9 mouse cellular contexts compared by ENCODE assay signal in the genomic region with DNA sequence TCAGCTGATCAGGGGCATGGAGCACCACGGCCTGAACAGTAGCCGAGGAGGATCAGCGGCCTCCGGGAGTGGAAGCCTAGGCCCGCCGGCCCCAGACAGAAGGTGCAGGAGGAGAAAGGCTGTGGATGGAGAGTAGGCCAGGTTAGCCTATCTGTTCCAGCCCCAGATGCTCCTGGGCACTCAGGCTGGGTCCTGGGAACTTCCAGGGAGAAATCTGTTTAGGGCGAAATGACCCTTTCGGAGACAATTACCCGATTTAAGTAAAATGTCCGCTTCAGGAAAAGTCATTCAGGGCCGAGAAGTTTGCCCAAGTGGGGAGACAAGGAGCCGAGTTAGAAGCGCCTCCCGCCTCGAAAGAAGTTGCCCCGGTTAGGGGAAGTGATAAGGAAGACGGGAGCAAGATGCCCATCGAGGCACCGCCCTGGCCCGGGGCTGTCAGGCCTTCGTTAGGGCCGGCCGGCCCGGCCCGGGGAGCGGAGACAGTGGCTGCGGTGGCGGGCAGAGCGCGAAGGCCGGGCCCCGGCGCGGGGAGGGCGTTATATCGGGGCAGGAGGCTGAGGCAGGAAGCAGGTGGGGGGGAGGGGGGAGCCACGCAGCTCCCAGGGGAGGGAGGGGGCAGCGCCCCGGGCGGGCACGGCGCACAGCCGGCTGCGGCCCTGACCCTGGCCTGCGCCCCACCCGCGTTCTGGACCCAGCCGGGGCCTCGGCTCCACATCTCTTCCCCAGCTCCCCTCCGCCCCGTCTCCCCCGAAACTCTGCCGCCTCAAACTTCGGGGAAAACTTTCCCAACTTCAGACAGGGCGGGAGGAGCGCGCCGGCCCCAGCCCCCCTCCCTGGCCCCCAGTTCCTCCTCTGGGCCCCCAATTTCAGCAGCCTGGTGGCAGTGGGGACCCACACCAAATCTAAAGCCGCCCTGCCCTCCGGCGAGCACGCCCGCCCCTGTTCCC. TPM values are rescaled to one million over a fixed set of nuclear protein-coding genes. Genes with fewer than 3 reads are reported as not detected.
DNase-seq lines count a peak whose midpoint lies in the region; ATAC-seq and TF ChIP-seq lines count a peak whose summit lies in the region.
"Had no signal": no experiment of that assay in that cellular context is flagged by ENCODE, and none has a peak within 500 bp of the region (broad histone marks: within the 10 kb centered on the region; RNA-seq: fewer than 3 reads in every experiment).

No protein-coding gene starts in this region.

- H3K36me3 ChIP-seq in lung, embryonic 15.5 days, result peaks cover 10% of the 10 kb centered on the region
- H3K36me3 ChIP-seq in embryonic facial prominence, embryonic 11.5 days (replicated peaks; ENCODE audit: control insufficient read depth, insufficient read depth, low read depth, low read length), result peaks cover 5% of the 10 kb centered on the region
- H3K36me3 ChIP-seq in heart, postnatal 0 days (replicated peaks; ENCODE audit: control insufficient read depth, insufficient read depth, low read length), result peaks cover 19% of the 10 kb centered on the region
- H3K36me3 ChIP-seq in limb, embryonic 12.5 days, result peaks cover 45% of the 10 kb centered on the region
- H3K36me3 ChIP-seq in splenic B cell, adult 2 months (ENCODE audit: control insufficient read depth, insufficient read depth, low read length, poor library complexity, severe bottlenecking), result peaks cover 3% of the 10 kb centered on the region; the same call in 1 of the 2 replicates

- intact Hi-C loops in left cerebral cortex, postnatal 25 days (cut with DNase I), result no loop called here

- no peak for TF ChIP-seq CTCF in heart, postnatal 0 days (IDR thresholded peaks at IDR 0.05; ENCODE audit: low read depth)

- H3K9me3 ChIP-seq in lung, embryonic 15.5 days, result no peaks in the 10 kb centered on the region
- H3K9me3 ChIP-seq in embryonic facial prominence, embryonic 11.5 days (replicated peaks; ENCODE audit: control insufficient read depth, low read length), result no peaks in the 10 kb centered on the region
- no peaks in the 10 kb centered on the region for H3K9me3 ChIP-seq in heart, postnatal 0 days (replicated peaks; ENCODE audit: control insufficient read depth, low read length)
- H3K9me3 ChIP-seq in limb, embryonic 12.5 days, result no peaks in the 10 kb centered on the region

- peak overlapping the region; percentile 71 for H3K9ac ChIP-seq in lung, embryonic 15.5 days
- H3K9ac ChIP-seq in embryonic facial prominence, embryonic 11.5 days (replicated peaks; ENCODE audit: low read length), result peak overlapping the region; percentile 69
- H3K9ac ChIP-seq in heart, postnatal 0 days (replicated peaks; ENCODE audit: low read depth, low read length), result peak overlapping the region; percentile 55
- peak overlapping the region; percentile 82 for H3K9ac ChIP-seq in limb, embryonic 12.5 days (replicated peaks)

- 4% methylated on average over 40 of the region's 63 CpGs for WGBS in lung, embryonic 15.5 days
- 2% methylated on average over 49 of the region's 63 CpGs for WGBS in embryonic facial prominence, embryonic 11.5 days
- WGBS in heart, postnatal 0 days, result 13% methylated on average over 49 of the region's 63 CpGs
- WGBS in limb, embryonic 12.5 days, result 3% methylated on average over 55 of the region's 63 CpGs

- H3K4me3 ChIP-seq in lung, embryonic 15.5 days, result peak overlapping the region; percentile 63
- H3K4me3 ChIP-seq in embryonic facial prominence, embryonic 11.5 days (ENCODE audit: low read depth, low read length), result peak overlapping the region; percentile 44
- H3K4me3 ChIP-seq in heart, postnatal 0 days (ENCODE audit: low read depth, low read length), result peak overlapping the region; percentile 67
- peak overlapping the region; percentile 73 for H3K4me3 ChIP-seq in limb, embryonic 12.5 days (replicated peaks)
- H3K4me3 ChIP-seq: myocyte had no signal

- ATAC-seq in lung, embryonic 15.5 days (ENCODE audit: borderline replicate concordance, extremely low read depth, low FRiP score, low TSS enrichment), result no peak
- no peak for ATAC-seq in embryonic facial prominence, embryonic 11.5 days (replicated peaks; ENCODE audit: insufficient number of reproducible peaks, low FRiP score, low TSS enrichment, low read depth)
- no peak for ATAC-seq in heart, postnatal 0 days (ENCODE audit: insufficient read depth, low read depth)
- ATAC-seq in limb, embryonic 12.5 days (ENCODE audit: insufficient number of reproducible peaks, insufficient read depth, low FRiP score, low TSS enrichment, low read depth), result no peak

- H3K27ac ChIP-seq in lung, embryonic 15.5 days, result peak overlapping the region; percentile 89
- H3K27ac ChIP-seq in embryonic facial prominence, embryonic 11.5 days (replicated peaks; ENCODE audit: low read depth, low read length), result 0 out of 2 replicates have a peak overlapping the region, but pooled peaks have one; percentile 20
- peak overlapping the region; percentile 71 for H3K27ac ChIP-seq in heart, postnatal 0 days (ENCODE audit: low read depth)
- H3K27ac ChIP-seq in limb, embryonic 12.5 days, result peak overlapping the region; percentile 88

- peaks cover 90% of the 10 kb centered on the region for H3K4me1 ChIP-seq in lung, embryonic 15.5 days
- peaks cover 15% of the 10 kb centered on the region for H3K4me1 ChIP-seq in embryonic facial prominence, embryonic 11.5 days (ENCODE audit: control insufficient read depth, insufficient read depth, low read length)
- H3K4me1 ChIP-seq in heart, postnatal 0 days (ENCODE audit: control insufficient read depth, insufficient read depth), result peaks cover 13% of the 10 kb centered on the region
- peaks cover 78% of the 10 kb centered on the region for H3K4me1 ChIP-seq in limb, embryonic 12.5 days (replicated peaks)

- peaks cover 90% of the 10 kb centered on the region for H3K27me3 ChIP-seq in lung, embryonic 15.5 days
- peaks cover 89% of the 10 kb centered on the region for H3K27me3 ChIP-seq in embryonic facial prominence, embryonic 11.5 days (ENCODE audit: control insufficient read depth, insufficient read depth, low read length)
- H3K27me3 ChIP-seq in heart, postnatal 0 days (ENCODE audit: control insufficient read depth, insufficient read depth, low read length), result peaks cover 63% of the 10 kb centered on the region
- peaks cover 100% of the 10 kb centered on the region for H3K27me3 ChIP-seq in limb, embryonic 12.5 days
- 0 out of 2 replicates have a peak, but pooled peaks cover 3% of the 10 kb centered on the region for H3K27me3 ChIP-seq in splenic B cell, adult 2 months (ENCODE audit: control insufficient read depth, insufficient read depth, low read length, poor library complexity, severe bottlenecking)

- peak overlapping the region; percentile 90 for H3K4me2 ChIP-seq in lung, embryonic 15.5 days
- H3K4me2 ChIP-seq in embryonic facial prominence, embryonic 11.5 days (ENCODE audit: low read depth, low read length), result peak overlapping the region; percentile 94
- H3K4me2 ChIP-seq in heart, postnatal 0 days (ENCODE audit: low read depth, low read length), result peak overlapping the region; percentile 89
- peak overlapping the region; percentile 91 for H3K4me2 ChIP-seq in limb, embryonic 12.5 days

- no peak for DNase-seq in lung, postnatal 25 days (ENCODE audit: low spot score)
- no peak for DNase-seq in embryonic facial prominence, embryonic 11.5 days (ENCODE audit: low spot score)
- no peak for DNase-seq in heart, postnatal 0 days (ENCODE audit: low spot score)
- peak; percentile 58 for DNase-seq in splenic B cell, adult 2 months (ENCODE audit: low read depth, low spot score)
- DNase-seq in left cerebral cortex, postnatal 25 days (ENCODE audit: low spot score in 2 of 2), result no peak
- no peak for DNase-seq in spleen, postnatal 14 days (ENCODE audit: low spot score in 2 of 2)

- TF ChIP-seq EP300 in heart, postnatal 0 days (IDR thresholded peaks at IDR 0.05; ENCODE audit: low read depth), result no peak

RNA-seq across cellular contexts. Expression of gene Hic1, which starts 1.4 kb away (rescaled TPM):
- polyA plus RNA-seq in lung, embryonic 15.5 days (2015; fragmentation: Nextera tagmentation; extraction: Ambion mirVana), result 20.1 and 21.7 TPM in 2 replicates
- polyA plus RNA-seq in embryonic facial prominence, embryonic 11.5 days (2014; fragmentation: Nextera tagmentation; extraction: Ambion mirVana), result 3.2 and 3.6 TPM in 2 replicates
- total RNA-seq in heart, postnatal 0 days (2014; rRNA removed; ENCODE audit: low replicate concordance), result 17.8 and 19.5 TPM in 2 replicates
- 4.8 and 6.1 TPM in 2 replicates for polyA plus RNA-seq in heart, postnatal 0 days (2015; fragmentation: Nextera tagmentation; extraction: Ambion mirVana)
- 30.3 and 35.5 TPM in 2 replicates for polyA plus RNA-seq in limb, embryonic 12.5 days (2016; fragmentation: Nextera tagmentation; extraction: Ambion mirVana)
- 1 to 10 TPM; 3.3 to 3.5 TPM for total RNA-seq in left cerebral cortex, postnatal 25 days (2021)

RNA-seq across cellular contexts. Expression of gene Ovca2, which starts 10.7 kb away (rescaled TPM):
- 25.5 and 26.2 TPM in 2 replicates for polyA plus RNA-seq in lung, embryonic 15.5 days (2015; fragmentation: Nextera tagmentation; extraction: Ambion mirVana)
- 37.3 and 37.5 TPM in 2 replicates for polyA plus RNA-seq in embryonic facial prominence, embryonic 11.5 days (2014; fragmentation: Nextera tagmentation; extraction: Ambion mirVana)
- total RNA-seq in heart, postnatal 0 days (2014; rRNA removed; ENCODE audit: low replicate concordance), result 8.9 and 35.2 TPM in 2 replicates
- polyA plus RNA-seq in heart, postnatal 0 days (2015; fragmentation: Nextera tagmentation; extraction: Ambion mirVana), result 12.9 and 13.4 TPM in 2 replicates
- polyA plus RNA-seq in limb, embryonic 12.5 days (2016; fragmentation: Nextera tagmentation; extraction: Ambion mirVana), result 29.6 and 31.0 TPM in 2 replicates
- total RNA-seq in left cerebral cortex, postnatal 25 days (2021), result 10 to 100 TPM; 12.4 to 13.9 TPM

RNA-seq across cellular contexts. Expression of gene Dph1, which starts 23.1 kb away (rescaled TPM):
- polyA plus RNA-seq in lung, embryonic 15.5 days (2015; fragmentation: Nextera tagmentation; extraction: Ambion mirVana), result 20.4 and 21.0 TPM in 2 replicates
- polyA plus RNA-seq in embryonic facial prominence, embryonic 11.5 days (2014; fragmentation: Nextera tagmentation; extraction: Ambion mirVana), result 20.0 and 23.2 TPM in 2 replicates
- total RNA-seq in heart, postnatal 0 days (2014; rRNA removed; ENCODE audit: low replicate concordance), result 34.4 and 72.1 TPM in 2 replicates
- 19.3 and 20.2 TPM in 2 replicates for polyA plus RNA-seq in heart, postnatal 0 days (2015; fragmentation: Nextera tagmentation; extraction: Ambion mirVana)
- 24.0 and 25.5 TPM in 2 replicates for polyA plus RNA-seq in limb, embryonic 12.5 days (2016; fragmentation: Nextera tagmentation; extraction: Ambion mirVana)
- 10 to 100 TPM; 26.9 to 27.2 TPM for total RNA-seq in left cerebral cortex, postnatal 25 days (2021)

RNA-seq across cellular contexts. Expression of gene Rtn4rl1, which starts 25.7 kb away (rescaled TPM):
- 1.8 and 3.3 TPM in 2 replicates for polyA plus RNA-seq in lung, embryonic 15.5 days (2015; fragmentation: Nextera tagmentation; extraction: Ambion mirVana)
- 2.0 and 2.6 TPM in 2 replicates for polyA plus RNA-seq in embryonic facial prominence, embryonic 11.5 days (2014; fragmentation: Nextera tagmentation; extraction: Ambion mirVana)
- 6.0 and 19.7 TPM in 2 replicates for total RNA-seq in heart, postnatal 0 days (2014; rRNA removed; ENCODE audit: low replicate concordance)
- polyA plus RNA-seq in heart, postnatal 0 days (2015; fragmentation: Nextera tagmentation; extraction: Ambion mirVana), result 12.2 and 12.8 TPM in 2 replicates
- polyA plus RNA-seq in limb, embryonic 12.5 days (2016; fragmentation: Nextera tagmentation; extraction: Ambion mirVana), result 1.5 and 2.1 TPM in 2 replicates
- total RNA-seq in left cerebral cortex, postnatal 25 days (2021), result 10 to 100 TPM; 76.5 to 90.2 TPM

Comparison
In these comparisons a context has a peak if more than half of its experiments do, and no peak if none do; other contexts are left out.
1. H3K27ac ChIP-seq: peak in every context shown above with its lines; median percentile 89 in lung, embryonic 15.5 days; 88 in limb, embryonic 12.5 days; 71 in heart, postnatal 0 days; 20 in embryonic facial prominence, embryonic 11.5 days.